Mouse (Mus musculus) T-cell, adult 2 months (primary cell): ENCODE data around the gene Gmeb1.
"Not testable (repeated sequence)": the region's sequence is repeated elsewhere in the genome, so short reads cannot be mapped to it uniquely, and the experiment has no call there.

ENCODE experiments used
- DNase-seq: peaks from one replicate; pipeline ENCODE4 v3.0.0; 2022; ENCODE audit warnings: low spot score

Gmeb1 gene

GRCm38 (mm10) chr4:132261514-132262357 is at the start of gene Gmeb1:
Gene Gmeb1 (minus strand): TSS chr4:132261602.
- DNase-seq: peak; percentile 66

GRCm38 (mm10) chr4:132309849-132310472 is 48.6 kb upstream of the Gmeb1 start:
- DNase-seq: peak; percentile 72

GRCm38 (mm10) chr4:132309140-132309848 is 47.9 kb upstream of the Gmeb1 start:
- peak; percentile 43 for DNase-seq

GRCm38 (mm10) chr4:132308437-132309139 is 47.2 kb upstream of the Gmeb1 start:
- peak; percentile 89 for DNase-seq

- DNase-seq: no peak
Observed at GRCm38 (mm10) chr4:132306004-132306403, 44.6 kb upstream of the Gmeb1 start.

- no peak for DNase-seq
Observed at GRCm38 (mm10) chr4:132305276-132305675, 43.9 kb upstream of the Gmeb1 start.

- DNase-seq: not testable (repeated sequence)
Observed at GRCm38 (mm10) chr4:132303484-132303883, 42.1 kb upstream of the Gmeb1 start.

GRCm38 (mm10) chr4:132302939-132303479 is 41.6 kb upstream of the Gmeb1 start, which contains the start of gene Rab42:
Gene Rab42 (minus strand): TSS chr4:132303385.
- peak; percentile 71 for DNase-seq

- peak; percentile 4 for DNase-seq
Observed at GRCm38 (mm10) chr4:132301965-132302938, 40.9 kb upstream of the Gmeb1 start.

GRCm38 (mm10) chr4:132301486-132301885 is 40.1 kb upstream of the Gmeb1 start:
- no peak for DNase-seq

GRCm38 (mm10) chr4:132299849-132300248 is 38.4 kb upstream of the Gmeb1 start:
- DNase-seq: no peak

- DNase-seq: no peak
Observed at GRCm38 (mm10) chr4:132295696-132296390, 34.4 kb upstream of the Gmeb1 start.

GRCm38 (mm10) chr4:132293682-132294240 is 32.4 kb upstream of the Gmeb1 start:
- no peak for DNase-seq

GRCm38 (mm10) chr4:132292988-132293387 is 31.6 kb upstream of the Gmeb1 start:
- DNase-seq: no peak

- no peak for DNase-seq
Observed at GRCm38 (mm10) chr4:132291624-132292335, 30.4 kb upstream of the Gmeb1 start.

GRCm38 (mm10) chr4:132291056-132291455 is 29.7 kb upstream of the Gmeb1 start:
- no peak for DNase-seq

GRCm38 (mm10) chr4:132288840-132289239 is 27.4 kb upstream of the Gmeb1 start:
- not testable (repeated sequence) for DNase-seq

- DNase-seq: no peak
Observed at GRCm38 (mm10) chr4:132275949-132276348, 14.5 kb upstream of the Gmeb1 start.
